Mouse (Mus musculus) kidney, embryonic 15.5 days (tissue): Measurements from ENCODE around the gene Jmjd1c. TPM values are rescaled to one million over a fixed set of nuclear protein-coding genes. Genes with fewer than 3 reads are reported as not detected.
"Not testable (repeated sequence)": the region's sequence is repeated elsewhere in the genome, so short reads cannot be mapped to it uniquely, and the experiment has no call there.

Experiments
- ATAC-seq: fragments of 200-750 bp; cut with Nextera tagmentation; replicated peaks from 2 replicates; pipeline ENCODE4 v1.8.0; 2017; ENCODE audit warnings: moderate TSS enrichment; ENCODE audit not compliant: low FRiP score
- H3K27ac ChIP-seq: fragments of 300-500 bp; sonication (generic); 2 replicates; pipeline ENCODE4 v1.5.1; 2015; ENCODE audit warnings: mild to moderate bottlenecking, inconsistent platforms
- H3K27me3 ChIP-seq: fragments of 300-500 bp; sonication (generic); 2 replicates; pipeline ENCODE4 v1.6.1; 2015; ENCODE audit warnings: inconsistent platforms
- H3K36me3 ChIP-seq: fragments of 300-500 bp; sonication (generic); 2 replicates; pipeline ENCODE4 v1.6.1; 2015; ENCODE audit warnings: inconsistent platforms
- H3K4me1 ChIP-seq: fragments of 300-500 bp; sonication (generic); 2 replicates; pipeline ENCODE4 v1.6.1; 2015; ENCODE audit warnings: inconsistent platforms
- H3K4me2 ChIP-seq: fragments of 300-500 bp; sonication (generic); 2 replicates; pipeline ENCODE4 v1.6.1; 2015; ENCODE audit warnings: moderate library complexity, mild to moderate bottlenecking, inconsistent platforms
- H3K4me3 ChIP-seq: fragments of 300-500 bp; sonication (generic); replicated peaks from 2 replicates; pipeline ENCODE4 v1.5.1; 2015; ENCODE audit warnings: mild to moderate bottlenecking, inconsistent platforms
- H3K9ac ChIP-seq: fragments of 300-500 bp; sonication (generic); 2 replicates; pipeline ENCODE4 v1.6.1; 2015; ENCODE audit warnings: mild to moderate bottlenecking, inconsistent platforms
- H3K9me3 ChIP-seq: fragments of 300-500 bp; sonication (generic); replicated peaks from 2 replicates; pipeline ENCODE4 v1.6.1; 2016; ENCODE audit warnings: inconsistent platforms
- WGBS: fragments of 180-500 bp; shearing (Covaris S2); methylation state at CpG from one replicate; pipeline ENCODE4 v1.1.7; 2015; ENCODE audit warnings: mixed read lengths; 5-methylcytosine and 5-hydroxymethylcytosine counted together
- polyA plus RNA-seq: library from polyadenylated mRNA; unstranded; fragments of >200 nt; fragmentation: Nextera tagmentation; extraction: Ambion mirVana; gene quantifications from 2 replicates; pipeline ENCODE4 v1.2.1, GENCODE M21; 2015

The Jmjd1c gene
- polyA plus RNA-seq, 1 experiment from 2014 or later = 42.6 TPM

DNA sequence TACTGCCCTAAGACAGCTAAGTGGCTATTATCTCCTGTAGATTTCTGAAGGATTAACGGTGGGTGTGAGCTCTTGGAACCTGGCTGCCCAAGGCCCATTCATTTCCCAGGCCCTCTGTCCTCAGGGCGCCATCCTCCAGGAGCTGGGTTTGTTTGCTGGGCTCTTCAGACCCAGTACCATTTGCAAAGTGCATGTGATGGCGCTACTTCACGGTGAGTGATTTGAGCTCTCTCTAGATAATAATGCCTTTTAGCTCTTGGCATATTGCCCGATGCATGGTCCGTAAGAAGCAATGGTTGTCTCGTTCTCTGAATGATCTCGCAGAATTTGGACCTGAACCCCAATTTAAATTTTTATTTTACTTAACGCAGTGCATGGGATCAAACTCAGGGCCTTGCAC is 12.2 kb downstream of the Jmjd1c start:
- no peak for ATAC-seq
- no peaks in the 10 kb centered on the region for H3K9me3 ChIP-seq
- 75% methylated on average over 9 of the region's 9 CpGs for WGBS
- H3K4me2 ChIP-seq = no peak overlapping the region
- no peaks in the 10 kb centered on the region for H3K27me3 ChIP-seq
- H3K9ac ChIP-seq = no peak overlapping the region
- H3K36me3 ChIP-seq = peaks cover 14% of the 10 kb centered on the region
- H3K4me1 ChIP-seq = peaks cover 86% of the 10 kb centered on the region
- no peak overlapping the region for H3K27ac ChIP-seq
- no peak overlapping the region for H3K4me3 ChIP-seq

GRCm38 (mm10) chr10:67109635-67110034 is 13.7 kb downstream of the Jmjd1c start:
- Histone ChIP-seq H3K9ac (no peak overlapping the region), H3K4me1 (peaks cover 76% of the 10 kb centered on the region), H3K4me2 (no peak overlapping the region), H3K27ac (no peak overlapping the region), H3K9me3 (no peaks in the 10 kb centered on the region), H3K36me3 (peaks cover 14% of the 10 kb centered on the region), H3K4me3 (no peak overlapping the region), H3K27me3 (no peaks in the 10 kb centered on the region)
- 84% methylated on average over 5 of the region's 5 CpGs for WGBS
- ATAC-seq = no peak

DNA sequence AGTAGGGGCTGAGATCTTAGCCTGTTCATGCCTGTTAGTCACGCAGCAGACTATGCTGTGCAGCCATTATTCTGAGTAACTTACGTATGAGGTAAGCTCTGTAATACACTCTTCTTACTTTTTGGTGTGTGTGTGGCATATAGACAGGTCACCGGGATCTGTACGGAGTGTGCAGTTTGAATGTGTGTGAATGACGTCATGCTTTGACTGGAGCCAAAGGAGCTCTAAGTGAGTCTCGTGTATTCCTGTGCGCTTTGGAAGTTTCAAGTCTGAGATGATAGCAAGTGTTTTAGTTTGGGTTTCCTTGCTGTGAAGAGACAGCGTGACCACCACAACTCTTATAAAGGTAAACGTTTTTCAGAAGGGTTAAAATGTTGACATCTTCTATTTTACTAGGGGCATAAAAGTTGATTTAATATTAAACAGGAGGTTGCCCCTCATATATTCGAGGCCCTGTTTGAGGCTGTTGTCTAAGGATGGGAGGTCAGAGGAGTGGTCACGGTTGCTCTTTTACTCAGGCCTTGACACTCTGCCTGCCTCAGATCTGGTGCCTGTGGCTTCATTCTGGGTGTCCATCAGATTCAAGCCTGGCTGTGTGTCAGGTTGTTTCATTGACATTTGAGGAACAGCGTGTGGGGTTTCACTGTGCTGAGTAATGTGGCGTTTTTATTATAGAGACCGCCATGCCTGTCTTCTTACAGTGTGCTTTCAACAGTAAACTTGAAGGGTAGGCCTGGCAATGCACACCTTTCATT is 15.3 kb downstream of the Jmjd1c start:
- no peak for ATAC-seq
- Histone ChIP-seq H3K4me2 (no peak overlapping the region), H3K4me3 (no peak overlapping the region), H3K27ac (0 out of 2 replicates have a peak overlapping the region, but pooled peaks have one; percentile 3), H3K9ac (no peak overlapping the region), H3K36me3 (peaks cover 14% of the 10 kb centered on the region), H3K9me3 (no peaks in the 10 kb centered on the region), H3K4me1 (peaks cover 76% of the 10 kb centered on the region), H3K27me3 (no peaks in the 10 kb centered on the region)
- WGBS = 60% methylated on average over 14 of the region's 14 CpGs

DNA sequence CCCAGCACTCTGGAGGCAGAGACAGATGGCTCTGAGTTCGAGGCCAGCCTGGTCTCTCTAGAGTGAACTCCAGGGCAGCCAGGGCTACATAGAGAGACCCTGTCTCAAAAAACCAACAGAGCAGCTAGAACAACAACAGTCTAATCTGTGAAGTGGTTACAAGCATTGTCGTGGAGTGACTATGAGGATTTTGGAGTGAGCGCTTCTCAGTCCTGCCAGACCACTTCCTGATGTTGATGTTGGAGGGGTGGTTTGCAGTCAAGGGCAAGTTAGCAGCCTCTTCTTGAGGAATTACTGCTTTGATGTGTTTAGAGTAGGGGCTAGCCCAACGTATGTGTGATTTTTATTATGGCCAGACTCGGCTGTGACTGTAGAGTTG is 15.9 kb downstream of the Jmjd1c start:
- peaks cover 76% of the 10 kb centered on the region for H3K4me1 ChIP-seq
- H3K9me3 ChIP-seq = no peaks in the 10 kb centered on the region
- peaks cover 14% of the 10 kb centered on the region for H3K36me3 ChIP-seq
- WGBS = 52% methylated on average over 5 of the region's 5 CpGs
- H3K27me3 ChIP-seq = no peaks in the 10 kb centered on the region
- ATAC-seq = no peak
- H3K9ac ChIP-seq = no peak overlapping the region
- no peak overlapping the region for H3K4me2 ChIP-seq
- H3K27ac ChIP-seq = no peak overlapping the region
- no peak overlapping the region for H3K4me3 ChIP-seq

GRCm38 (mm10) chr10:67112967-67113366 is 17.0 kb downstream of the Jmjd1c start:
- H3K4me3 ChIP-seq, H3K9me3 ChIP-seq, H3K27ac ChIP-seq, H3K9ac ChIP-seq, H3K4me2 ChIP-seq, H3K27me3 ChIP-seq, ATAC-seq: not testable (repeated sequence)
- Histone ChIP-seq H3K4me1 (peaks cover 73% of the 10 kb centered on the region), H3K36me3 (peaks cover 14% of the 10 kb centered on the region)
- 84% methylated on average over 5 of the region's 5 CpGs for WGBS

DNA sequence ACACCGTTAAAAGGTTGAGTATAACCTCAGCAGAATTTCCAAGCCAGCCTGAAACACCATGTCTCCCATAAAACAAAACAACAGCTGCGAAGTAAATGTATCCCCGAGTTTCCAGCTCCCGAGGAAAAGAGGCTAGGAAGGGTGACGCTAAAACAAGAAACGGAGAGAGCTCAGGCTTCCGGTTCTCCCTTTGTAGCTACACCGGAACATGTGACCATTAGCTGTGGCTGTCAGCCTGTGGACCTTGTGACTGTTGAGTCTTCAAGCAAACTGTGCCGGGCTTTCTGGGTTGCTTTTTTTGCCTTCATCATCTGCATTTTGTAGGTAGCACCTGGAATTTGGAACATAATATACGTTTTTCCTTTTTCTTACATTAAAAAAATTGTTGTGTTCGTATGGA is 17.9 kb downstream of the Jmjd1c start:
- 82% methylated on average over 11 of the region's 11 CpGs for WGBS
- peaks cover 70% of the 10 kb centered on the region for H3K4me1 ChIP-seq
- no peak overlapping the region for H3K27ac ChIP-seq
- ATAC-seq = no peak
- H3K4me2 ChIP-seq = no peak overlapping the region
- H3K9me3 ChIP-seq = no peaks in the 10 kb centered on the region
- H3K9ac ChIP-seq = no peak overlapping the region
- no peaks in the 10 kb centered on the region for H3K27me3 ChIP-seq
- peaks cover 7% of the 10 kb centered on the region for H3K36me3 ChIP-seq
- no peak overlapping the region for H3K4me3 ChIP-seq

- ATAC-seq = no peak
- Histone ChIP-seq H3K4me1 (peaks cover 77% of the 10 kb centered on the region), H3K9me3 (no peaks in the 10 kb centered on the region), H3K27ac (peak overlapping the region; percentile 83), H3K9ac (no peak overlapping the region), H3K4me3 (no peak overlapping the region), H3K36me3 (no peaks in the 10 kb centered on the region), H3K27me3 (no peaks in the 10 kb centered on the region), H3K4me2 (no peak overlapping the region; the same call in 1 of the 2 replicates)
- 18% methylated on average over 6 of the region's 6 CpGs for WGBS
These were observed 19.2 kb downstream of the Jmjd1c start for GRCm38 (mm10) chr10:67115115-67115514.

DNA sequence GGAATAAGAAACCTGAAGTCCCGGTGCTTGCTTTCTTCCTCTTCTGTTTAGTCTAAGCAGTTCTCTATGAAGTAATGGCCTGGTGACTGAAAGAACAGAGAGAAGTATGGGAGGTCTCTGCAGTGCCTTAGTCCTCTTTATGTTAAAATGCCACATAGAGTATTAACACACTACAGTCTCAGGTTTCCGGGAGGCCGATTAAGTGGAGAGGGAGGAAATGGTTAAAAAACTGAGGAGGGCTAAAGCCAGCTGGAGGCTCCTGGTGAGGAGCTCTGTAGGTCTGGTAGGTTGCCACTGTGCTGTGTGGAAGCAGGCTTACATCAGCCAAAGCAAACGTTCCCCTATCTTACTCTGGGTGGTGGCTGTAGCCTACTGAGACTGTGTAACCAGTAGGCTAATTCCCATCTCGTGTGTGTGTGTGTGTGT is 19.8 kb downstream of the Jmjd1c start:
- peaks cover 77% of the 10 kb centered on the region for H3K4me1 ChIP-seq
- WGBS = 11% methylated on average over 5 of the region's 5 CpGs
- H3K9ac ChIP-seq = no peak overlapping the region
- ATAC-seq = 0 out of 2 replicates have a peak, but pooled peaks have one; percentile 24
- H3K4me2 ChIP-seq = no peak overlapping the region; the same call in 1 of the 2 replicates
- peak overlapping the region; percentile 83 for H3K27ac ChIP-seq
- no peak overlapping the region for H3K4me3 ChIP-seq
- no peaks in the 10 kb centered on the region for H3K36me3 ChIP-seq
- H3K27me3 ChIP-seq = no peaks in the 10 kb centered on the region
- H3K9me3 ChIP-seq = no peaks in the 10 kb centered on the region

DNA sequence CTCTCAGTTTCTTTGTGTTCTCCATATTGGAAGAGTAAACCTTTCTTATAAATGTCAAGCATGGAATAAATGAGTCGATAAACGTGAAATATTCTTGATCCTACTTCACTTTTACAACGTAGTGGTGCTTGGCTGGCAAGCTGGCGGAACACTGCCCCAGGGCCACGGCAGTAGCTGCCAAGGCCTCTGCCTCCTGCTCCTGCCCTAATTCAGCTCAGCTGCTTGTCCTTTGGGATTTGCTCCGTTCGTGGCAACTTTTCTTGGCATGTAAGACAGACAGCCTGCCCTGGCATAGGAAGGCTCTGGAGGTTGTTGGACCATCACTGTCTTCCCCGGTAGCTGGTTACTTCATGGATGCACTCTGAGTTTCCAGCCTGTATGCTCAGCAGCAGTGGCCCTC is 20.3 kb downstream of the Jmjd1c start:
- H3K36me3 ChIP-seq = no peaks in the 10 kb centered on the region
- WGBS = 49% methylated on average over 8 of the region's 8 CpGs
- H3K27ac ChIP-seq = peak overlapping the region; percentile 37; the same call in 1 of the 2 replicates
- H3K4me3 ChIP-seq = no peak overlapping the region
- H3K4me1 ChIP-seq = peaks cover 71% of the 10 kb centered on the region
- no peak overlapping the region for H3K4me2 ChIP-seq
- no peaks in the 10 kb centered on the region for H3K9me3 ChIP-seq
- no peak overlapping the region for H3K9ac ChIP-seq
- H3K27me3 ChIP-seq = no peaks in the 10 kb centered on the region
- no peak for ATAC-seq

DNA sequence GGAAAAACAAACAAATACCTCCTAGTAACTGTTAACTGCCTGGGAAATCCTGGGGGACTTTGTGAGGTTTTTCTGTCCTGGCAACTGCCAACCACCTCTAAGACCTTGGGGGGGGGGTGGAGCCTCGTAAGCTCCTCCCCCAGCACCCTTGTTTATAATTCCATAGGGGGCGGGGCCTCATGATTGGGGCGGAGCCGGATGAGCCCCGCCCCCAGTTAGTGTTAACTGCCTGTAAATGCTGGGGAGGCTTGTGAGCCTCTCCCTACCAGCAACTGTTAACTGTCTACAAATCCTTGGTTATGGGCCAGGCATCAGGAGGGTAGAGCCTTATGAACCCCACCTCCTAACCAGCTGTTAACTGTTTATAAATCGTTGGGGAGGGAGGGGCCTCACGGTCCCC is 23.4 kb downstream of the Jmjd1c start:
- no peak overlapping the region for H3K9ac ChIP-seq
- peaks cover 69% of the 10 kb centered on the region for H3K4me1 ChIP-seq
- no peak overlapping the region for H3K4me3 ChIP-seq
- peak; percentile 30; the same call in 1 of the 2 replicates for ATAC-seq
- 57% methylated on average over 7 of the region's 7 CpGs for WGBS
- no peak overlapping the region for H3K27ac ChIP-seq
- H3K27me3 ChIP-seq = no peaks in the 10 kb centered on the region
- H3K9me3 ChIP-seq = no peaks in the 10 kb centered on the region
- no peak overlapping the region for H3K4me2 ChIP-seq
- H3K36me3 ChIP-seq = no peaks in the 10 kb centered on the region

DNA sequence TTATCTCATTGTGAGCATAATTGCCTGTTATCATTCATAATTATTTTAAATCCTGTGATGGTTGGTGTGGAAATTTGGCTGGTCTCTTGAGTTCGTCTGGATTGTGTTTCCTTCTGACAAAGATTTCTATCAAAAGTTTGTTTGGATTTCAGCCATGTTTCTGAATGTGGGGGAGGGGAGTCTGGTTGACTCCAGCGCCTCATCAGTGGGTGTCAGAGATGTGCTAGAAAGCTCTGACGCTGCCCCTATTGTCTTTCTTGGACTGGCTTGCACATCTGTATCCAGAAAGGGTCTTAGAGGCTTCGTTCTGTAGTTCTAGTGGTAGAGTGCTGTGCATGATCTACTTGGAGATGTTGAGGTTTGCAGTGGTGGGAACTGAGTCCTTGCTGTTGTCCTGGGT is 24.3 kb downstream of the Jmjd1c start:
- Histone ChIP-seq H3K4me1 (peaks cover 61% of the 10 kb centered on the region), H3K4me3 (no peak overlapping the region), H3K27me3 (no peaks in the 10 kb centered on the region), H3K36me3 (no peaks in the 10 kb centered on the region), H3K9me3 (no peaks in the 10 kb centered on the region), H3K9ac (no peak overlapping the region), H3K27ac (peak overlapping the region; percentile 69), H3K4me2 (0 out of 2 replicates have a peak overlapping the region, but pooled peaks have one; percentile 1)
- ATAC-seq = no peak
- 41% methylated on average over 4 of the region's 4 CpGs for WGBS

DNA sequence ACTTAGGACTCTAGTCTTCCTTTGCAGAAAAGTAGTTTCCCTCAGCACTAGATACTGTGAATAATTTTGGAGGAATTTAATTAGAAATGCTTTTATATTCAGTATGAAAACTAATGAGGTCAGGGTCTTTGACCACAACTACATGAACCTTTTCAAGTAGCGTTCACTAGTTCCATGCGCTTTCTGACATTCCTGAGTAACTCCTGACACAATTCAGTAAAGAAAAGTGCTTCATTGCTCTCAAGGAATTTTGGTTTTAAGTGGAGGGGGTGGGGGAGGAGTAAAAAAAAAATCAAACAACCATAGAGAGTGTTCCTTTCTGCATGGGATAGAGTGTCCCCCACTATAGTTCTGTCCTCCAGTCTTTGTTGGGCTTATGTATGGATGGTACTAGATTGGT is 24.7 kb downstream of the Jmjd1c start:
- Histone ChIP-seq H3K4me2 (0 out of 2 replicates have a peak overlapping the region, but pooled peaks have one; percentile 1), H3K4me3 (no peak overlapping the region), H3K9ac (no peak overlapping the region), H3K4me1 (peaks cover 61% of the 10 kb centered on the region), H3K36me3 (no peaks in the 10 kb centered on the region), H3K27me3 (no peaks in the 10 kb centered on the region), H3K27ac (peak overlapping the region; percentile 69), H3K9me3 (no peaks in the 10 kb centered on the region)
- WGBS = 44% methylated on average over 2 of the region's 2 CpGs
- ATAC-seq = no peak
